Mouse (Mus musculus): Measurements from ENCODE around the gene Zfp174.

DNA sequence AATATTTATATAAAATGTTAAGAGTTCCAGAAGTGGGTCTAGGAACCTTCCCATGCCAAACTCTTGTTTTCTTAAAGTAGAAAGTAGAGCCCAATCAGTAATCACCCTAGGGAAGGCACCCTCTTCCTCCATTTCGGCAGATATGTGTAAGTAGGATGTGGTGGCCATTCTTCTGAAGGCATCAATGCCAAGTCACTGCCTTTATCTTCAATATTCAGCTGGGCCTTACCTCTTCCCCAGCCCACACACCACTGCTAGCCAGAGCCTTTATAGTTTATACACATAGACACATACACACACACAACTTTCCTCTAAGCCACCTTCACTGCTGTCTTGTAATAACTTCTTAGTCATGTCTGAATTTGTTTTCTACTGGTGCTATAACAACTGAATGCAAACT lies 8.7 kb downstream of the Zfp174 start:
- TF ChIP-seq POLR2A (IDR thresholded peaks at IDR 0.05; ENCODE audit: insufficient read depth, low read depth, low read length) (no peak), CTCF (IDR thresholded peaks at IDR 0.05) (no peak), EP300 (IDR thresholded peaks at IDR 0.05; ENCODE audit: insufficient read depth, low read depth, low read length) (no peak)

All from heart, adult 2 months (tissue).